Mouse (Mus musculus): ENCODE results near the gene Mfap1a. TPM values are rescaled to one million over a fixed set of nuclear protein-coding genes. Genes with fewer than 3 reads are reported as not detected.
"Not testable (repeated sequence)": the region's sequence is repeated elsewhere in the genome, so short reads cannot be mapped to it uniquely, and the experiment has no call there.

Gene Mfap1a
- polyA plus RNA-seq (2012; rRNA removed), result 4.3 and 5.4 TPM in 2 replicates

- not testable (repeated sequence) for DNase-seq (ENCODE audit: low read depth)
Measured at GRCm38 (mm10) chr2:121505942-121506882, at the start of gene Mfap1a, which contains the start of gene Wdr76. Mfap1a (minus strand) TSS chr2:121506665. Wdr76 (plus strand) TSS chr2:121506723.

GRCm38 (mm10) chr2:121551271-121551670, 44.8 kb upstream of the Mfap1a start:
- DNase-seq (ENCODE audit: low read depth), result no peak

- DNase-seq (ENCODE audit: low read depth), result no peak
Measured at GRCm38 (mm10) chr2:121549630-121550029, 43.2 kb upstream of the Mfap1a start.

- no peak for DNase-seq (ENCODE audit: low read depth)
Measured at GRCm38 (mm10) chr2:121544829-121545228, 38.4 kb upstream of the Mfap1a start.

- no peak for DNase-seq (ENCODE audit: low read depth)
Measured at GRCm38 (mm10) chr2:121525056-121525455, 18.6 kb upstream of the Mfap1a start.

GRCm38 (mm10) chr2:121522830-121523229, 16.4 kb upstream of the Mfap1a start:
- DNase-seq (ENCODE audit: low read depth), result not testable (repeated sequence)

- DNase-seq (ENCODE audit: low read depth), result no peak
Measured at GRCm38 (mm10) chr2:121522006-121522405, 15.5 kb upstream of the Mfap1a start.

GRCm38 (mm10) chr2:121518711-121519110, 12.2 kb upstream of the Mfap1a start:
- DNase-seq (ENCODE audit: low read depth), result not testable (repeated sequence)

GRCm38 (mm10) chr2:121518106-121518505, 11.6 kb upstream of the Mfap1a start:
- no peak for DNase-seq (ENCODE audit: low read depth)

GRCm38 (mm10) chr2:121514211-121514610, 7.7 kb upstream of the Mfap1a start:
- DNase-seq (ENCODE audit: low read depth), result no peak

GRCm38 (mm10) chr2:121512991-121513765, 6.7 kb upstream of the Mfap1a start:
- not testable (repeated sequence) for DNase-seq (ENCODE audit: low read depth)

- no peak for DNase-seq (ENCODE audit: low read depth)
Measured at GRCm38 (mm10) chr2:121511401-121511800, 4.9 kb upstream of the Mfap1a start.

GRCm38 (mm10) chr2:121509584-121509983, 3.1 kb upstream of the Mfap1a start:
- no peak for DNase-seq (ENCODE audit: low read depth)

GRCm38 (mm10) chr2:121507951-121508330, 1.5 kb upstream of the Mfap1a start:
- DNase-seq (ENCODE audit: low read depth), result no peak

GRCm38 (mm10) chr2:121507173-121507950, 897 bp upstream of the Mfap1a start:
- DNase-seq (ENCODE audit: low read depth), result no peak

GRCm38 (mm10) chr2:121501550-121501949, 4.9 kb downstream of the Mfap1a start:
- DNase-seq (ENCODE audit: low read depth), result not testable (repeated sequence)

GRCm38 (mm10) chr2:121484403-121484802, 22.1 kb downstream of the Mfap1a start:
- not testable (repeated sequence) for DNase-seq (ENCODE audit: low read depth)

GRCm38 (mm10) chr2:121483576-121483975, 22.9 kb downstream of the Mfap1a start:
- DNase-seq (ENCODE audit: low read depth), result no peak

GRCm38 (mm10) chr2:121480916-121481315, 25.5 kb downstream of the Mfap1a start:
- DNase-seq (ENCODE audit: low read depth), result not testable (repeated sequence)

- no peak for DNase-seq (ENCODE audit: low read depth)
Measured at GRCm38 (mm10) chr2:121480498-121480897, 26.0 kb downstream of the Mfap1a start.

- no peak for DNase-seq (ENCODE audit: low read depth)
Measured at GRCm38 (mm10) chr2:121477491-121478266, 28.8 kb downstream of the Mfap1a start.
